Mouse (Mus musculus) embryonic facial prominence, embryonic 14.5 days (tissue): ENCODE results near the gene Mrps18b. TPM values are rescaled to one million over a fixed set of nuclear protein-coding genes. Genes with fewer than 3 reads are reported as not detected.
A peak's percentile ranks its signal among the peaks of the same experiment; 100 is the strongest.

Source experiments
- microRNA counts: library from miRNA; unstranded; fragments of <30 nt; microRNA quantifications from one replicate; lab custom pipeline; 2017
- microRNA-seq: library from miRNA; unstranded; fragments of <30 nt; microRNA quantifications from one replicate; pipeline ENCODE4, GENCODE M21; 2016; ENCODE audit warnings: borderline number of aligned reads
- polyA plus RNA-seq: library from polyadenylated mRNA; unstranded; fragments of >200 nt; fragmentation: Nextera tagmentation; extraction: Ambion mirVana; gene quantifications from 2 replicates; pipeline ENCODE4 v1.2.1, GENCODE M21; 2014

Gene Mrps18b
- polyA plus RNA-seq, 1 experiment from 2014 or later, result 73.3 TPM

MicroRNAs encoded within 50 kb of the gene (microRNA counts, 519-probe panel; counts per million panel counts)
- microRNA mmu-miR-1894-3p (lab: Ali Mortazavi, UCI) (19.3 counts per million), microRNA mmu-miR-1894-5p (lab: Ali Mortazavi, UCI) (1,862 counts per million, percentile 12 among the panel's probes with 10 or more counts), microRNA mmu-miR-877 (lab: Ali Mortazavi, UCI) (1,946 counts per million, percentile 17 among the panel's probes with 10 or more counts)

Small RNA genes within 50 kb of the gene (microRNA-seq; reads per million reads assigned to microRNA genes)
- 1.00 reads per million for gene Gm28033
- not detected for gene Mir1894
- gene Mir877, result 52.1 reads per million, percentile 45 among the genes with 10 or more reads in this experiment

Other genes with a start within 250 kb of the Mrps18b start
- gene Vars2, start 248.8 kb downstream of the Mrps18b start, polyA plus RNA-seq, result 14.2 and 15.1 TPM in 2 replicates
- 34.8 and 35.3 TPM in 2 replicates for gene Gtf2h4, start 242.7 kb downstream of the Mrps18b start, polyA plus RNA-seq
- gene Ddr1, start 211.8 kb downstream of the Mrps18b start, polyA plus RNA-seq, result 50.6 and 54.1 TPM in 2 replicates
- 10.1 and 10.3 TPM in 2 replicates for gene Ier3, start 94.7 kb downstream of the Mrps18b start, polyA plus RNA-seq
- 49.0 and 49.5 TPM in 2 replicates for gene Flot1, start 93.2 kb downstream of the Mrps18b start, polyA plus RNA-seq
- gene Tubb5, start 78.1 kb downstream of the Mrps18b start, polyA plus RNA-seq, result 736 and 832 TPM in 2 replicates
- 10.2 and 14.8 TPM in 2 replicates for gene Mdc1, start 74.9 kb downstream of the Mrps18b start, polyA plus RNA-seq
- 47.7 and 55.4 TPM in 2 replicates for gene Nrm, start 55.1 kb downstream of the Mrps18b start, polyA plus RNA-seq
- 25.6 and 27.8 TPM in 2 replicates for gene Ppp1r18, start 50.8 kb downstream of the Mrps18b start, polyA plus RNA-seq
- 40.2 and 43.4 TPM in 2 replicates for gene Dhx16, start 36.6 kb downstream of the Mrps18b start, polyA plus RNA-seq
- 20.5 and 21.5 TPM in 2 replicates for gene 2310061I04Rik, start 19.0 kb downstream of the Mrps18b start, polyA plus RNA-seq
- gene Atat1, start 6.3 kb downstream of the Mrps18b start, polyA plus RNA-seq, result 48.1 and 53.6 TPM in 2 replicates
- 29.1 and 32.5 TPM in 2 replicates for gene Ppp1r10, start within 50 bp of the Mrps18b start, polyA plus RNA-seq
- 72.1 and 76.4 TPM in 2 replicates for gene Abcf1, start 53.4 kb upstream of the Mrps18b start, polyA plus RNA-seq
- gene Gnl1, start 63.5 kb upstream of the Mrps18b start, polyA plus RNA-seq, result 39.9 and 46.3 TPM in 2 replicates
- gene Prr3, start 63.8 kb upstream of the Mrps18b start, polyA plus RNA-seq, result 31.5 and 33.7 TPM in 2 replicates
- gene H2-T24, start 104.2 kb upstream of the Mrps18b start, polyA plus RNA-seq, result 2.2 and 2.4 TPM in 2 replicates
- gene H2-T23, start 116.5 kb upstream of the Mrps18b start, polyA plus RNA-seq, result 9.6 and 10.1 TPM in 2 replicates
- 20.5 and 20.7 TPM in 2 replicates for gene H2-T22, start 126.4 kb upstream of the Mrps18b start, polyA plus RNA-seq
- not detected in 2 replicates for gene Gm6034, start 126.6 kb upstream of the Mrps18b start, polyA plus RNA-seq
- not detected in 2 replicates for gene Gm11127, start 142.0 kb upstream of the Mrps18b start, polyA plus RNA-seq
- gene Gm19684, start 205.3 kb upstream of the Mrps18b start, polyA plus RNA-seq, result not detected in 2 replicates
- not detected in 2 replicates for gene Gm7030, start 213.0 kb upstream of the Mrps18b start, polyA plus RNA-seq